Mouse (Mus musculus): ENCODE measurements around the gene Gsg1. TPM values are rescaled to one million over a fixed set of nuclear protein-coding genes. Genes with fewer than 3 reads are reported as not detected.

Gene Gsg1
- total and polyA plus RNA-seq, 3 experiments: not detected

DNA sequence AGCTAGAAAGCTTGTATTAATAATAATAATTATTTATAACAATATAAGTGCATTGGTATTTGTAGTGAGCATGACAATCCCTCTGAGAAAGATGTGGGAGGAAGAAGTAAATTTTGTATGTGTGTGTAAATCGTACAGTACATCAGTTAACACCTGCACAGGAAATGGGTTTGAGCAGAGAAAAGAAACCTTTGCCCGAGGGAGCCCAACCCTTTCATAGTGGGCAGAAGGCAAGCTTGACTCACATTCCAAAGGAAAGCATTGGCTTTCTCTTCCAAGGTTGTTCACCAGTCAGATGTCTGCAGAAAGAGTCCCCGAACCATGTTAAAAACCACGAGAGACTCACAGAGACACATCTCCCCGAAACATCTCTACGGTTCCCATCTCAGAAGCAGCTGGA is 18.9 kb upstream of the Gsg1 start:
- no peak overlapping the region for H3K4me3 ChIP-seq (ENCODE audit: control insufficient read depth in 1 of 2, insufficient read depth in 1 of 2, low read depth in 2 of 2, low read length in 2 of 2)
- H3K27me3 ChIP-seq (ENCODE audit: control insufficient read depth in 1 of 2, insufficient read depth in 2 of 2, low read length in 2 of 2): no peaks in the 10 kb centered on the region; a peak in 1 of 4 replicates
- DNase-seq (ENCODE audit: low read depth, low spot score): no peak
- no peaks in the 10 kb centered on the region for H3K36me3 ChIP-seq (ENCODE audit: control insufficient read depth in 1 of 2, insufficient read depth in 2 of 2, low read length in 2 of 2)
- H3K9ac ChIP-seq (ENCODE audit: control insufficient read depth, low read depth, low read length, poor library complexity, severe bottlenecking): no peak overlapping the region
- H3K9me3 ChIP-seq (replicated peaks; ENCODE audit: insufficient read depth, low read length): no peaks in the 10 kb centered on the region
- H3K79me2 ChIP-seq (ENCODE audit: control insufficient read depth, insufficient read depth, low read length, poor library complexity): no peaks in the 10 kb centered on the region
- no peaks in the 10 kb centered on the region for H3K4me1 ChIP-seq (ENCODE audit: control insufficient read depth in 1 of 2, insufficient read depth in 2 of 2, low read length in 2 of 2)
- TF ChIP-seq USF2 (IDR thresholded peaks at IDR 0.05; ENCODE audit: borderline replicate concordance in 1 of 2, insufficient read depth in 1 of 2, low read depth in 1 of 2, low read length in 2 of 2) (no peak), NELFE (IDR thresholded peaks at IDR 0.05; ENCODE audit: low read depth, low read length) (no peak)
- no peak overlapping the region for H3K27ac ChIP-seq (ENCODE audit: control insufficient read depth, low read depth, low read length)

DNA sequence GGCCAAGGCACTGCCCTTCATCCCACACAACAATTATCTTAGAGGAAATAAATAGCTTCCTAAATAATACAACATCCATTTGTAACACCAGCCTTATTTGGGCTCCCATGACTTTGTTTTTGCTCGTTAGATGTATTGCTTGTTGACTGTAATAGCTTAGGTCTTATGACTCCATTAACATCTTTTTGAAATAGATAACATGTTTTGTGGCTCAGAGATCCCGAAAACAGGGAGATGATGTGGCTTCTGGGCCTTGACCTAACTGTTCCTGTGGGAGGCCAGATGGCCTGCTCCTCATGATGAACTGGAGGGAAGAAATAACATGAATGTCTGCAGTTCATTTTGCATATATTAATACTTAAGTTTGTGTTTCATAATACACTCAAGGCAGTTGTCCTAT is 17.6 kb upstream of the Gsg1 start:
- no peak for DNase-seq (ENCODE audit: low read depth, low spot score)
- TF ChIP-seq POLR2AphosphoS5 (IDR thresholded peaks at IDR 0.05; ENCODE audit: borderline replicate concordance, low read depth, low read length): no peak
- no peak for TF ChIP-seq ZC3H11A (IDR thresholded peaks at IDR 0.05; ENCODE audit: low read depth, low read length)
- no peak for TF ChIP-seq EP300 (IDR thresholded peaks at IDR 0.05; ENCODE audit: low read depth in 1 of 2, low read length in 2 of 2)
- no peak for TF ChIP-seq MAZ (IDR thresholded peaks at IDR 0.05; ENCODE audit: low read depth, low read length)
- no peak for TF ChIP-seq TBP (IDR thresholded peaks at IDR 0.05; ENCODE audit: low read depth, low read length)
- TF ChIP-seq RAD21 (IDR thresholded peaks at IDR 0.05; ENCODE audit: low read depth, low read length): no peak
- TF ChIP-seq HCFC1 (IDR thresholded peaks at IDR 0.05; ENCODE audit: low read depth, low read length): no peak
- no peak for TF ChIP-seq ETS1 (IDR thresholded peaks at IDR 0.05; ENCODE audit: low read depth, low read length)
- no peak for TF ChIP-seq JUND (IDR thresholded peaks at IDR 0.05; ENCODE audit: low read depth, low read length)
- TF ChIP-seq RCOR1 (IDR thresholded peaks at IDR 0.05; ENCODE audit: low read depth, low read length): no peak
- no peak for TF ChIP-seq MEF2A (IDR thresholded peaks at IDR 0.05; ENCODE audit: extremely low read depth, insufficient replicate concordance, low read depth, low read length, poor library complexity, severe bottlenecking)
- no peak for TF ChIP-seq MAFK (IDR thresholded peaks at IDR 0.05; ENCODE audit: borderline replicate concordance, low read depth, low read length)
- H3K27me3 ChIP-seq (ENCODE audit: control insufficient read depth in 1 of 2, insufficient read depth in 2 of 2, low read length in 2 of 2): no peaks in the 10 kb centered on the region

DNA sequence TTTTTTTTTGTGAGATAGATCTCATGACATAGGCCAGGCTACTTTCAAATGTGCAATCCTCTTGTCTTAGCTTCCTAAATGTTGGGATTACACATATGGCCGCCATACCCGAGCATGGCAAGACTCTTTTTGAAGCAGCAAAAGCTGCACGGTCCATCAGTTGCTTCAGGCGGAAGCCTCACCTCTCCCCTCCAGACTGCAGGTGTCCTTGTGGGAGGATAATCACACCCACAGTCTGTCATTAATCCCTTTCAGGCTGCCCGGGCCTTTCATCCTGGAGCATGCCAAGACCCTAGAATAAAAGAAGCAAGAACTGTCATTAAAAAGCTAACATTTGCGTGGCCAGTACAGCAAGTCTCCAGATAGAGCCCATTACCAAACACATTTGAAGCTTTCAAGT is 15.5 kb upstream of the Gsg1 start:
- Histone ChIP-seq H3K36me3 (ENCODE audit: control insufficient read depth in 1 of 2, insufficient read depth in 2 of 2, low read length in 2 of 2) (no peaks in the 10 kb centered on the region), H3K27me3 (ENCODE audit: control insufficient read depth in 1 of 2, insufficient read depth in 2 of 2, low read length in 2 of 2) (no peaks in the 10 kb centered on the region), H3K79me2 (ENCODE audit: control insufficient read depth, insufficient read depth, low read length, poor library complexity) (no peaks in the 10 kb centered on the region), H3K9ac (ENCODE audit: control insufficient read depth, low read depth, low read length, poor library complexity, severe bottlenecking) (no peak overlapping the region), H3K9me3 (replicated peaks; ENCODE audit: insufficient read depth, low read length) (no peaks in the 10 kb centered on the region), H3K4me1 (ENCODE audit: control insufficient read depth in 1 of 2, insufficient read depth in 2 of 2, low read length in 2 of 2) (no peaks in the 10 kb centered on the region), H3K4me3 (ENCODE audit: control insufficient read depth in 1 of 2, insufficient read depth in 1 of 2, low read depth in 2 of 2, low read length in 2 of 2) (no peak overlapping the region), H3K27ac (ENCODE audit: control insufficient read depth, low read depth, low read length) (no peak overlapping the region)
- DNase-seq (ENCODE audit: low read depth, low spot score): no peak
- no peak for TF ChIP-seq TAL1 (IDR thresholded peaks at IDR 0.05; ENCODE audit: low read length)
- TF ChIP-seq KAT2A (conservative IDR thresholded peaks at IDR 0.05; ENCODE audit: low read depth, low read length): no peak
- TF ChIP-seq MAX (IDR thresholded peaks at IDR 0.05; ENCODE audit: low read length): no peak
- TF ChIP-seq POLR2AphosphoS2 (IDR thresholded peaks at IDR 0.05; ENCODE audit: low read length): no peak
- no peak for TF ChIP-seq CTCF (IDR thresholded peaks at IDR 0.05 in 2 of 3, conservative IDR thresholded peaks at IDR 0.05 in 1 of 3; ENCODE audit: control insufficient read depth in 1 of 3, insufficient read depth in 1 of 3, low read depth in 2 of 3, low read length in 3 of 3, poor library complexity in 1 of 3, severe bottlenecking in 1 of 3)
- TF ChIP-seq RAD21 (IDR thresholded peaks at IDR 0.05; ENCODE audit: low read depth, low read length): no peak

More for the DNA sequence above, 17.6 kb upstream of the Gsg1 start:
- H3K4me1 ChIP-seq (ENCODE audit: control insufficient read depth in 1 of 2, insufficient read depth in 2 of 2, low read length in 2 of 2): no peaks in the 10 kb centered on the region
- no peak overlapping the region for H3K9ac ChIP-seq (ENCODE audit: control insufficient read depth, low read depth, low read length, poor library complexity, severe bottlenecking)
- H3K27ac ChIP-seq (ENCODE audit: control insufficient read depth, low read depth, low read length): no peak overlapping the region
- no peaks in the 10 kb centered on the region for H3K79me2 ChIP-seq (ENCODE audit: control insufficient read depth, insufficient read depth, low read length, poor library complexity)
- no peaks in the 10 kb centered on the region for H3K9me3 ChIP-seq (replicated peaks; ENCODE audit: insufficient read depth, low read length)
- no peaks in the 10 kb centered on the region for H3K36me3 ChIP-seq (ENCODE audit: control insufficient read depth in 1 of 2, insufficient read depth in 2 of 2, low read length in 2 of 2)
- H3K4me3 ChIP-seq (ENCODE audit: control insufficient read depth in 1 of 2, insufficient read depth in 1 of 2, low read depth in 2 of 2, low read length in 2 of 2): no peak overlapping the region

Data from MEL (cell line).